Mouse (Mus musculus) R1 (cell line): ENCODE results near the gene Nr2c2ap.

Experiments used
- DNase-seq: peaks from one replicate; pipeline ENCODE4 v3.0.0-alpha.2; 2018; ENCODE audit warnings: low read depth, low spot score

The Nr2c2ap gene

GRCm38 (mm10) chr8:70118726-70119700, 12.1 kb upstream of the Nr2c2ap start:
- peak; percentile 78 for DNase-seq

GRCm38 (mm10) chr8:70120667-70121066, 10.5 kb upstream of the Nr2c2ap start, which contains the start of gene Ncan:
TSS of gene Ncan (minus strand) at chr8:70120873.
- DNase-seq, result peak; percentile 94

- peak; percentile 51 for DNase-seq
These were observed 8.3 kb upstream of the Nr2c2ap start for GRCm38 (mm10) chr8:70122863-70123262.

GRCm38 (mm10) chr8:70124992-70125391, 6.1 kb upstream of the Nr2c2ap start:
- no peak for DNase-seq

DNA sequence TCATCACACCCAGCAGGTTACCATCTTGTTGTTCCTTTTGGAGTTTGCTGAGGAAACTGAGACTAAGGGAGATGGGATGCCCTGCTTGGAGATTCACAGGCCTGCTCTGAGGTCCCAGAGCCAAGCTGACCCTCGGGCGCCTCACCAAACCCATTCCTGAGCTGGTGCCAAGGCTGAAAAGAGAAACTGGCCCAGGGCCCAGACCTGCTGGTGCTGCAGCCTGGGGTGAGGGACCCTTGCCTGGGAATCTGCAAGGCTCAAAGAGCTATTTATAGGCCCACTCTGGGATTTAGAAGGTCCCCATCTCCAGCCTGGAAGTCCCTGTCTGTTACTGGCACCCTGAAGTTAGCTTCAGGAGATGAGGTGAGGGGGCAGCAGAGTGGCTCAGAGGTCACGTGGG, 2.7 kb upstream of the Nr2c2ap start:
- no peak for DNase-seq

DNA sequence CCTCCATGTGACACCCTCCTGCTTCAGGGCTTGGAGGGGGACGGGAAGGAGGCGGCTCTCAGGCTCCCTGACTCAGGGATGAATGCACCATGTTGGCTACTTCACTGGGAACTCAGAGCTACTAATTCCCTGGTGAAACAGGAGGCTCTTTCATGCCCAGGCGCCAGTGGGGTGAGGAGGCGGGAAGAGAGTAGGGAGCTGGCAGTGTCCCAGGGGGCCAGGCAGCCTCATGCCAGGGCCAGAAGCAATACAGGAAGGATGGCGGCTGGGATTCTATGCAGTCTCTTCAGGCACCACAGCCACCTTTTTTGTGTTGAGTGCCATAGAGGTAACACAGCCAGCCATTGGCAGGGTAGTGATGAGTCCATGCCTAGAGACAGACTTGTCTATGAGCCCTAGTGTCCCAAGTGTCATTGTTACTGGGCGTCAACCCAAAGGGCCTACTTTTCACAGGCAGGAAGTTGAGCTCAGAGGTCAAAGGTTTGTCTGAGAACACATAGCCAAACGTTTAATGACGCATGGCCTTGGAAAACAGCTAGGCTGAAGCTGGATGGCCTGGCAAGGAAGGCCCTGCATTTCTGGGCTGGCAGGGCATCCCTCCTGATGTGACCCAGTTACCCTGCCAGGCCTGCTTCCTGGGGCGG, 1.7 kb upstream of the Nr2c2ap start:
- DNase-seq, result peak; percentile 33

GRCm38 (mm10) chr8:70130066-70130465, 1.1 kb upstream of the Nr2c2ap start:
- DNase-seq, result peak; percentile 39

GRCm38 (mm10) chr8:70134086-70134485, 3.0 kb downstream of the Nr2c2ap start:
- no peak for DNase-seq

GRCm38 (mm10) chr8:70134931-70135330, 3.8 kb downstream of the Nr2c2ap start:
- no peak for DNase-seq

- DNase-seq, result no peak
These were observed 5.5 kb downstream of the Nr2c2ap start for GRCm38 (mm10) chr8:70136591-70136990.

DNA sequence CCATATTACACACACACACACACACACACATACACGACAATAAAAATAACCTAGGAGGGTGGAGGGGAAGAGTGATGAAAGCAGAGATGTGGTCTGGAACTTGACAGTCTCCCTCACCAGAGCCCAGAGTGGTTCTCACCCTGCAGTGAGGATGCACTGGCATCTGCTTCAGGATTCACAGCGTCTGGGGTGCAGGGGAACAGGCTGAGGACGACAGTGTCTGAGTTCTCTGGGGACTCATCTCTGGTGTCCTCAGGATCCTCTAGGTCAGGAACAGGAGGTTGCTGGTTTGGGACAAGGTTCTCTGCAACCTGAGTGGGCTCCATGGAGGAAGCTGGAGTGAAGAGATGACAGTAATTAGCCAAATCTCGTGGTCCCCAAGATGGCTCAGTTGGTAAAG, 6.8 kb downstream of the Nr2c2ap start:
- no peak for DNase-seq

- peak; percentile 99 for DNase-seq
These were observed 8.1 kb downstream of the Nr2c2ap start, which contains the start of the genes Rfxank, Borcs8 and Mef2b for GRCm38 (mm10) chr8:70139026-70139857. TSS of gene Rfxank (minus strand) at chr8:70139154. TSS of gene Borcs8 (plus strand) at chr8:70139499. TSS of gene Mef2b (plus strand) at chr8:70139711.

- DNase-seq, result no peak
These were observed 8.8 kb downstream of the Nr2c2ap start for GRCm38 (mm10) chr8:70139981-70140380.

GRCm38 (mm10) chr8:70147678-70148607, 16.8 kb downstream of the Nr2c2ap start:
- DNase-seq, result no peak

DNA sequence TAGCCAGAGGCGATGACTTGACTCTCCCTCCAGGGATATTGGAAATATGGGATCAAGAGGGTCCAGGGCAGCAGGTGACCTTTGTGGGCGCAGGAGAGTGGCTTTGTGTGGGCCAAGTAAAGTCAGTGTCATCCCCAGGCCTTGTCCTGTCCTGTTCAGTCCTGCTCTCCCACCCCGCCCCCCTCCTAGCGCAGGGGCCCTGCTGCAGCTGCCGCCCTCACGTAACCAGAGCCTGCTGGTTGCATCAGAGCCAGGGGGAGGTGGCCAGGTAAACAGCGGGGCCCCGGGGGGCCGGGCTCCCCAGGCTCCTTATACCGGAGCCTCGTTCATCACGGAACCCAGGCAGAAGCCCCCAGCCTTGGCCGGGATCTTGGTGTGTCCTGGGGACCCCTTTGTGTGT, 19.0 kb downstream of the Nr2c2ap start:
- DNase-seq, result no peak

DNA sequence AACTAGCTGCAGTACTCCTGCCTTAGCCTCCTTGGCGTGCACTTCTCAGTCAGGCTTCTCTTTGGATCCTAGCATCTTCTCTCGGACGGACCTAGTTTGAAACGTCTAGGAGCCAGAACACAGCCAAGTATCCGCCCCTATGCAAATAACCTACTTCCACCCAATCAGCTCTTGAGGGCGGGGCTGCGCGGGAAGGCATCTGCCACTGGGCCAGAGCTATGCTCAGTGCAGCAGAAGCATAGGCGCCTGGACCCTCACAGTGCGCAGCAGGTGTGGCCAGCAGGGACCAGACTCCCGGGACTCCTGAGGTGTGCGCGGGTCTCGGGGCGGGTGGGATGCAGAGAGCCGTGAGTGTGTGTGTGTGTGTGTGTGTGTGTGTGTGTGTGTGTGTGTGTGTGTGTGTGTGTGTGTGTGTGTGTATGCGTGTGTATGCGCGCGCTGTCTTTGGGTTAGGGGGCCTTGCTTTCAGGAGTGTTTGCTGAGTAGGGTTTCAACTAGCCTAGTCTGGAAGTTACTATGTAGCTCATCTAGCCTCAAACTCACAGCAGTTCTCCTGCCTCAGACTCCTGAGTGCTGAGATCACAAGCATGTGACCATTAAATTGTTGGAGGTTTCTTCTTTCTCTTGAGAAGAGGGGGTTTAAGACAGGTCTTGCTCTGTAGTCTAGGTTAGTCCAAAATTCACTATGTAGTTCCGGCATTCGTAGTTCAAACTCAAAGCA, 21.6 kb downstream of the Nr2c2ap start:
- peak; percentile 93 for DNase-seq

GRCm38 (mm10) chr8:70157240-70157800, 26.2 kb downstream of the Nr2c2ap start:
- DNase-seq, result no peak

GRCm38 (mm10) chr8:70158069-70158853, 27.1 kb downstream of the Nr2c2ap start:
- DNase-seq, result peak; percentile 82

- DNase-seq, result no peak
These were observed 28.1 kb downstream of the Nr2c2ap start for GRCm38 (mm10) chr8:70159211-70159610.
